Mouse (Mus musculus) liver, embryonic 16.5 days (tissue): ENCODE results near the gene Kmt2e. TPM values are rescaled to one million over a fixed set of nuclear protein-coding genes. Genes with fewer than 3 reads are reported as not detected.

Experiments used
- ATAC-seq: fragments of 200-750 bp; cut with Nextera tagmentation; 2 replicates; pipeline ENCODE4 v1.8.0; 2017; ENCODE audit warnings: low read depth, mild to moderate bottlenecking, moderate number of reproducible peaks, moderate library complexity
- H3K27ac ChIP-seq: fragments of 300-500 bp; sonication (generic); 2 replicates; pipeline ENCODE4 v1.5.1; 2014; ENCODE audit warnings: mild to moderate bottlenecking, low read length
- H3K27me3 ChIP-seq: fragments of 300-500 bp; sonication (generic); 2 replicates; pipeline ENCODE4 v1.6.1; 2014; ENCODE audit warnings: low read depth, low read length, mixed read lengths; ENCODE audit not compliant: control insufficient read depth, insufficient read depth
- H3K36me3 ChIP-seq: fragments of 300-500 bp; sonication (generic); 2 replicates; pipeline ENCODE4 v1.6.1; 2014; ENCODE audit warnings: mild to moderate bottlenecking; ENCODE audit not compliant: control insufficient read depth, insufficient read depth
- H3K4me1 ChIP-seq: fragments of 300-500 bp; sonication (generic); 2 replicates; pipeline ENCODE4 v1.6.1; 2014; ENCODE audit warnings: low read depth, low read length, mixed read lengths; ENCODE audit not compliant: control insufficient read depth
- H3K4me2 ChIP-seq: fragments of 300-500 bp; sonication (generic); 2 replicates; pipeline ENCODE4 v1.6.1; 2014; ENCODE audit warnings: low read depth, low read length, mixed read lengths
- H3K4me3 ChIP-seq: fragments of 300-500 bp; sonication (generic); 2 replicates; pipeline ENCODE4 v1.5.1; 2014; ENCODE audit warnings: low read depth, mild to moderate bottlenecking, low read length
- H3K9ac ChIP-seq: fragments of 300-500 bp; sonication (generic); 2 replicates; pipeline ENCODE4 v1.6.1; 2014; ENCODE audit warnings: low read depth, low read length
- H3K9me3 ChIP-seq: fragments of 300-500 bp; sonication (generic); replicated peaks from 2 replicates; pipeline ENCODE4 v1.6.1; 2016; ENCODE audit warnings: low read length; ENCODE audit not compliant: control insufficient read depth
- WGBS: fragments of 180-500 bp; shearing (Covaris S2); extraction: QIAGEN DNeasy Blood & Tissue Kit; methylation state at CpG from one replicate; pipeline ENCODE4 v1.1.7; 2014; ENCODE audit not compliant: insufficient replicate concordance; 5-methylcytosine and 5-hydroxymethylcytosine counted together
- polyA plus RNA-seq: library from polyadenylated mRNA; unstranded; fragments of >200 nt; fragmentation: Nextera tagmentation; extraction: Ambion mirVana; gene quantifications from 2 replicates; pipeline ENCODE4 v1.2.1, GENCODE M21; 2015

Kmt2e gene
- polyA plus RNA-seq, 1 experiment from 2014 or later: 35.2 TPM

- Histone ChIP-seq H3K4me1 (no peaks in the 10 kb centered on the region), H3K27me3 (no peaks in the 10 kb centered on the region), H3K9me3 (no peaks in the 10 kb centered on the region), H3K36me3 (no peaks in the 10 kb centered on the region), H3K9ac (no peak overlapping the region), H3K4me3 (no peak overlapping the region), H3K4me2 (no peak overlapping the region), H3K27ac (no peak overlapping the region)
- WGBS: 69% methylated on average over 5 of the region's 5 CpGs
- no peak for ATAC-seq
Observed at GRCm38 (mm10) chr5:23393870-23394269, 40.4 kb upstream of the Kmt2e start.

- Histone ChIP-seq H3K36me3 (no peaks in the 10 kb centered on the region), H3K27ac (no peak overlapping the region), H3K9ac (no peak overlapping the region), H3K27me3 (no peaks in the 10 kb centered on the region), H3K9me3 (no peaks in the 10 kb centered on the region), H3K4me2 (no peak overlapping the region), H3K4me3 (no peak overlapping the region), H3K4me1 (no peaks in the 10 kb centered on the region)
- ATAC-seq: no peak
- 21% methylated on average over 3 of the region's 3 CpGs for WGBS
Observed at GRCm38 (mm10) chr5:23394366-23395145, 39.7 kb upstream of the Kmt2e start.

- WGBS: 62% methylated on average over 3 of the region's 3 CpGs
- H3K9me3 ChIP-seq: no peaks in the 10 kb centered on the region
- H3K4me3 ChIP-seq: no peak overlapping the region
- no peaks in the 10 kb centered on the region for H3K4me1 ChIP-seq
- no peak overlapping the region for H3K4me2 ChIP-seq
- ATAC-seq: no peak
- no peak overlapping the region for H3K27ac ChIP-seq
- H3K36me3 ChIP-seq: no peaks in the 10 kb centered on the region
- H3K27me3 ChIP-seq: no peaks in the 10 kb centered on the region
- no peak overlapping the region for H3K9ac ChIP-seq
Observed at GRCm38 (mm10) chr5:23395721-23396120, 38.5 kb upstream of the Kmt2e start.

- Histone ChIP-seq H3K9ac (no peak overlapping the region), H3K4me1 (no peaks in the 10 kb centered on the region), H3K27ac (no peak overlapping the region), H3K36me3 (no peaks in the 10 kb centered on the region; the same call in 1 of the 2 replicates), H3K9me3 (no peaks in the 10 kb centered on the region), H3K4me3 (no peak overlapping the region), H3K4me2 (no peak overlapping the region), H3K27me3 (no peaks in the 10 kb centered on the region)
- ATAC-seq: no peak
- WGBS: 55% methylated on average over 3 of the region's 3 CpGs
Observed at GRCm38 (mm10) chr5:23396756-23397155, 37.5 kb upstream of the Kmt2e start.

- H3K27ac ChIP-seq: no peak overlapping the region
- WGBS: 79% methylated on average over 3 of the region's 3 CpGs
- H3K9ac ChIP-seq: no peak overlapping the region
- H3K4me3 ChIP-seq: no peak overlapping the region
- no peaks in the 10 kb centered on the region; the same call in 1 of the 2 replicates for H3K36me3 ChIP-seq
- H3K9me3 ChIP-seq: no peaks in the 10 kb centered on the region
- ATAC-seq: no peak
- no peaks in the 10 kb centered on the region for H3K4me1 ChIP-seq
- H3K27me3 ChIP-seq: no peaks in the 10 kb centered on the region
- no peak overlapping the region for H3K4me2 ChIP-seq
Observed at GRCm38 (mm10) chr5:23400156-23400555, 34.1 kb upstream of the Kmt2e start.

- 76% methylated on average over 3 of the region's 3 CpGs for WGBS
Observed at GRCm38 (mm10) chr5:23400868-23401267, 33.4 kb upstream of the Kmt2e start.

GRCm38 (mm10) chr5:23401368-23401767 is 32.9 kb upstream of the Kmt2e start:
- Histone ChIP-seq H3K9me3 (no peaks in the 10 kb centered on the region), H3K27me3 (no peaks in the 10 kb centered on the region), H3K9ac (no peak overlapping the region), H3K4me3 (no peak overlapping the region), H3K27ac (no peak overlapping the region), H3K36me3 (no peaks in the 10 kb centered on the region; the same call in 1 of the 2 replicates), H3K4me1 (no peaks in the 10 kb centered on the region), H3K4me2 (no peak overlapping the region)
- WGBS: 83% methylated on average over 9 of the region's 9 CpGs
- ATAC-seq: no peak

More at GRCm38 (mm10) chr5:23400868-23401267, 33.4 kb upstream of the Kmt2e start:
- Histone ChIP-seq H3K9me3 (no peaks in the 10 kb centered on the region), H3K4me3 (no peak overlapping the region), H3K27me3 (no peaks in the 10 kb centered on the region), H3K9ac (no peak overlapping the region), H3K36me3 (no peaks in the 10 kb centered on the region; the same call in 1 of the 2 replicates), H3K4me2 (no peak overlapping the region), H3K27ac (no peak overlapping the region), H3K4me1 (no peaks in the 10 kb centered on the region)
- no peak for ATAC-seq

GRCm38 (mm10) chr5:23401999-23402398 is 32.2 kb upstream of the Kmt2e start:
- H3K27ac ChIP-seq: no peak overlapping the region

GRCm38 (mm10) chr5:23403161-23403560 is 31.1 kb upstream of the Kmt2e start:
- no peaks in the 10 kb centered on the region for H3K9me3 ChIP-seq
- H3K36me3 ChIP-seq: no peaks in the 10 kb centered on the region; the same call in 1 of the 2 replicates
- H3K4me3 ChIP-seq: no peak overlapping the region
- no peak overlapping the region for H3K9ac ChIP-seq
- H3K27me3 ChIP-seq: no peaks in the 10 kb centered on the region
- no peak overlapping the region for H3K4me2 ChIP-seq
- H3K27ac ChIP-seq: no peak overlapping the region
- 66% methylated on average over 11 of the region's 11 CpGs for WGBS
- ATAC-seq: no peak
- H3K4me1 ChIP-seq: no peaks in the 10 kb centered on the region

More at GRCm38 (mm10) chr5:23401999-23402398, 32.2 kb upstream of the Kmt2e start:
- no peaks in the 10 kb centered on the region for H3K4me1 ChIP-seq
- H3K36me3 ChIP-seq: no peaks in the 10 kb centered on the region; the same call in 1 of the 2 replicates
- H3K4me3 ChIP-seq: no peak overlapping the region
- H3K4me2 ChIP-seq: no peak overlapping the region
- H3K9ac ChIP-seq: no peak overlapping the region
- no peaks in the 10 kb centered on the region for H3K9me3 ChIP-seq
- WGBS: 61% methylated on average over 2 of the region's 2 CpGs
- H3K27me3 ChIP-seq: no peaks in the 10 kb centered on the region
- no peak for ATAC-seq
